Mouse (Mus musculus): ENCODE results near the gene Ctso.

- no peak for TF ChIP-seq POLR2A (IDR thresholded peaks at IDR 0.05; ENCODE audit: borderline replicate concordance, extremely low read depth, insufficient read depth, insufficient read length, poor library complexity, severe bottlenecking)
- TF ChIP-seq CTCF (IDR thresholded peaks at IDR 0.05; ENCODE audit: borderline replicate concordance, extremely low read depth, insufficient read depth, insufficient read length): no peak
Observed at GRCm38 (mm10) chr3:81918215-81918614, 14.2 kb upstream of the Ctso start.
